Mouse (Mus musculus): ENCODE measurements around the gene Ldhb. TPM values are rescaled to one million over a fixed set of nuclear protein-coding genes. Genes with fewer than 3 reads are reported as not detected.

Gene Ldhb
- total RNA-seq (2015) = 66.8 and 67.4 TPM in 2 replicates
- total RNA-seq (2017) = 40.4 and 42.0 TPM in 2 replicates

- ATAC-seq (replicated peaks; ENCODE audit: poor library complexity) = peak; percentile 86
Measured at GRCm38 (mm10) chr6:142507785-142508162, at the start of gene Ldhb. Gene Ldhb (minus strand): TSS chr6:142507957.

GRCm38 (mm10) chr6:142555988-142556387, 48.2 kb upstream of the Ldhb start:
- peak; percentile 68 for ATAC-seq (replicated peaks; ENCODE audit: poor library complexity)

GRCm38 (mm10) chr6:142551482-142551881, 43.7 kb upstream of the Ldhb start:
- ATAC-seq (replicated peaks; ENCODE audit: poor library complexity) = no peak

- no peak for ATAC-seq (replicated peaks; ENCODE audit: poor library complexity)
Measured at GRCm38 (mm10) chr6:142550871-142551270, 43.1 kb upstream of the Ldhb start.

- no peak for ATAC-seq (replicated peaks; ENCODE audit: poor library complexity)
Measured at GRCm38 (mm10) chr6:142548377-142548776, 40.6 kb upstream of the Ldhb start.

- ATAC-seq (replicated peaks; ENCODE audit: poor library complexity) = 0 out of 2 replicates have a peak, but pooled peaks have one; percentile 20
Measured at GRCm38 (mm10) chr6:142545132-142545531, 37.4 kb upstream of the Ldhb start.

- ATAC-seq (replicated peaks; ENCODE audit: poor library complexity) = no peak
Measured at GRCm38 (mm10) chr6:142543648-142544047, 35.9 kb upstream of the Ldhb start.

- no peak for ATAC-seq (replicated peaks; ENCODE audit: poor library complexity)
Measured at GRCm38 (mm10) chr6:142542800-142543175, 35.0 kb upstream of the Ldhb start.

- ATAC-seq (replicated peaks; ENCODE audit: poor library complexity) = no peak
Measured at GRCm38 (mm10) chr6:142542082-142542799, 34.5 kb upstream of the Ldhb start.

GRCm38 (mm10) chr6:142540561-142541160, 32.9 kb upstream of the Ldhb start:
- ATAC-seq (replicated peaks; ENCODE audit: poor library complexity) = no peak

GRCm38 (mm10) chr6:142540131-142540530, 32.4 kb upstream of the Ldhb start:
- ATAC-seq (replicated peaks; ENCODE audit: poor library complexity) = no peak

- ATAC-seq (replicated peaks; ENCODE audit: poor library complexity) = peak; percentile 74
Measured at GRCm38 (mm10) chr6:142538503-142538902, 30.7 kb upstream of the Ldhb start.

- no peak for ATAC-seq (replicated peaks; ENCODE audit: poor library complexity)
Measured at GRCm38 (mm10) chr6:142533412-142533811, 25.7 kb upstream of the Ldhb start.

- ATAC-seq (replicated peaks; ENCODE audit: poor library complexity) = no peak
Measured at GRCm38 (mm10) chr6:142532686-142533085, 24.9 kb upstream of the Ldhb start.

GRCm38 (mm10) chr6:142532141-142532540, 24.4 kb upstream of the Ldhb start:
- no peak for ATAC-seq (replicated peaks; ENCODE audit: poor library complexity)

GRCm38 (mm10) chr6:142530378-142530777, 22.6 kb upstream of the Ldhb start:
- ATAC-seq (replicated peaks; ENCODE audit: poor library complexity) = peak; percentile 96

- no peak for ATAC-seq (replicated peaks; ENCODE audit: poor library complexity)
Measured at GRCm38 (mm10) chr6:142529680-142530079, 21.9 kb upstream of the Ldhb start.

GRCm38 (mm10) chr6:142527931-142528562, 20.3 kb upstream of the Ldhb start:
- ATAC-seq (replicated peaks; ENCODE audit: poor library complexity) = no peak

- ATAC-seq (replicated peaks; ENCODE audit: poor library complexity) = peak; percentile 97
Measured at GRCm38 (mm10) chr6:142524635-142525308, 17.0 kb upstream of the Ldhb start.

- ATAC-seq (replicated peaks; ENCODE audit: poor library complexity) = no peak
Measured at GRCm38 (mm10) chr6:142521591-142522110, 13.9 kb upstream of the Ldhb start.

- peak; percentile 88 for ATAC-seq (replicated peaks; ENCODE audit: poor library complexity)
Measured at GRCm38 (mm10) chr6:142519110-142519509, 11.4 kb upstream of the Ldhb start.

All from megakaryocyte progenitor cell, adult 5-6 weeks (primary cell).